Mouse (Mus musculus): ENCODE data around the gene Nlrc3. TPM values are rescaled to one million over a fixed set of nuclear protein-coding genes. Genes with fewer than 3 reads are reported as not detected.
"Not testable (repeated sequence)": the region's sequence is repeated elsewhere in the genome, so short reads cannot be mapped to it uniquely, and the experiment has no call there.

The Nlrc3 gene
- polyA plus RNA-seq, 1 experiment from 2014 or later: 2.0 TPM

DNA sequence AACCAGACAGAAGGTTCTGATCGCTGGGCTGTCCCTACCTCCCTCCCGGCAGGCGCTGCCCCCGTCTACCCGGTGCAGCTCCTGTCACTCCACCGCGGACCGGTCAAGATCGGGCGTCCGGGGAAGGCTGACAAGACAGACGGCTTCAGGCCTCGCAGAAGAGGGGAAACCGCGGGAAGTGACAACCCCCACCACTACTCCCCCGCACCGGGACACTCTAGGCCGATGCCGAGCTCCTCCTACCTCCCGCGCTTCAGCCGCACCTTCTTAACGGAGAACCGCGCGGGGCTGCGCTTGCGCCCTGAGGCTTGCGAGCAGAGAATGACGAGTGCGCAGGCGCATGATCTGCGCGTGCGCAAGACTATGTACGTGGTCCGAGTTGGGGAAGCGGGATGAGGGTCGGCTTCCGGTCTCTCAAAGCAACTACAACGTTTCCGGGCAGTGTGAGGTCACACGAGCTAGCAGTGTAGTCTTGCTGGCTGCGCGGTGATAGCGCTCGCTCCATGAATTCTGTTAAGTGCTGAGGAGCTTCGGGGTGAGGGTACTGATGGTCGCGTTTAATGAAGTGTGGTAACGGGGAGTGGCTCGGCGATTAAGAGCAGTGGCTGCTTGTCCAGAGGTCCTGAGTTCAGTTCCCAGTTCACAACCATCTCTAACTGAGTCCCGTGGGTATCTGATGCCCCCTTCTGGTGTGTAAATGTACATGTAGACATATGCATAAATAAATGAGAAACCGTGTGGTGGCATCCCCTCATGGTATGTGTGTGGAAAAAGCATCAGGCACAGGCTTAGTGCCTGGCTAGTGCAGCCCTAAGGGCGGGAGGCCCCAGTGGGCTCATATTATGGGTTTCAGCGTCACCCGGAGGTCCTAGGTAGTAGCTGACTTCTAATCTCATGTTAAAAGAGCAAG is 27.3 kb upstream of the Nlrc3 start, which contains the start of gene Slx4:
Gene Slx4 (minus strand): TSS at position 282 of the 910 bp plus-strand sequence.
- Histone ChIP-seq H3K9me3 (ENCODE audit: low read depth, low read length) (no peaks in the 10 kb centered on the region), H3K27ac (ENCODE audit: low read depth) (peak within 1 kb of the TSS; percentile 91), H3K36me3 (ENCODE audit: insufficient read depth) (peaks cover 29% of the 10 kb centered on the region), H3K4me2 (peak within 1 kb of the TSS; percentile 65), H3K27me3 (ENCODE audit: insufficient read depth, low read length) (no peaks in the 10 kb centered on the region), H3K9ac (peak within 1 kb of the TSS; percentile 83), H3K4me3 (ENCODE audit: low read depth, low read length) (peak within 1 kb of the TSS; percentile 73), H3K4me1 (ENCODE audit: insufficient read depth) (peaks cover 5% of the 10 kb centered on the region; the same call in 1 of the 2 replicates)
- DNase-seq: peak; percentile 99
- 1% methylated on average over 58 of the region's 58 CpGs for WGBS
- TF ChIP-seq CTCF (IDR thresholded peaks at IDR 0.05; ENCODE audit: low read depth): peak; percentile 62
- ATAC-seq (ENCODE audit: insufficient read depth): peak; percentile 99

DNA sequence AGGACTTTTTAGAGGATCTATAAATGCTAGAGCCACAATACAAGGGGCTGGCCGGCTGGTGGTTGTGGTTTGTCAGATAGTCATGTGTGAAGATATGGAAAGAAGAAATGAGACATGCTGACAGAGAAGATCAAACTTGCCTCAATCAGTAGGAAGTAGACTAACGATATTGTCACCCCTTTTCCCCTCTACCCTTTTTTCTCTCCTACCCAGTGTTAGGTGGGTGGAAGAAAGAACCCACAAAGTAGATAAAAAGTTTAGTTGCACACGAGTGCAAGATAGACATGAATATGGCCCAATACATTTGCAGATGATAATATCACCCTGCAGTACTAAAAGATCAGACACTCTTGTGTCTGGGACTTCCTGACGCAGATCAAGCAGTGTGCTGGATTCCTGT is 12.0 kb upstream of the Nlrc3 start:
- ATAC-seq (ENCODE audit: insufficient read depth): no peak
- Histone ChIP-seq H3K4me1 (ENCODE audit: insufficient read depth) (no peaks in the 10 kb centered on the region), H3K4me3 (ENCODE audit: low read depth, low read length) (no peak overlapping the region), H3K27ac (ENCODE audit: low read depth) (no peak overlapping the region), H3K36me3 (ENCODE audit: insufficient read depth) (peaks cover 92% of the 10 kb centered on the region), H3K27me3 (ENCODE audit: insufficient read depth, low read length) (no peaks in the 10 kb centered on the region), H3K4me2 (no peak overlapping the region), H3K9ac (no peak overlapping the region), H3K9me3 (ENCODE audit: low read depth, low read length) (no peaks in the 10 kb centered on the region)
- no peak for TF ChIP-seq CTCF (IDR thresholded peaks at IDR 0.05; ENCODE audit: low read depth)
- DNase-seq: no peak
- WGBS: 85% methylated on average over 4 of the region's 4 CpGs

DNA sequence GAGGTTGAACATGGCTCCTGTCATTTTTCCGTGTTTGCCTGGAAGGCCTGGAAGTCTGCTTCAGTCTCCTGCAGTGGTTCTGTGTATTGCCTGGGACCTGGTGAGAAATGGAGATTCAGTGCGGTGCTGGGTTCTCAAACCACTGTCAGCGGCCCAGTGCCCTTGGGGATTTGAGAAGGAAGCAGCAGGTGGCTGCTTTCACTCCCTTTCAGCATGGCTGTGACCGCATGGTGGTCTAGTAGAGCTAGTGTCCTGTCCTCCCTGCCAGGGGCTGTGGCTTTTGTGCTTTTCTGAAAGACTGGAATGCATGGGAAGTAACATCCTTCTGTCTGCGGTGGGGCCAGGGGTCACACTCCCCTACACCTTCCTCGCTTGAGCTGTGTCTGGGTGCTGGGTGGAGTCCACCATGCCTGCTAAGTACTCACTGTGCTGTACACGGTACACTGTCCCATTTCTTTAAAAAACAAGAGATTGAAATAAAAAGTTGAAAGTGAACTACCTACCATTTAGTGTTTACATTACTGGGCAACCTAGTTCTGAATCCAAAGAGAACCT is 6.8 kb upstream of the Nlrc3 start:
- no peak for TF ChIP-seq CTCF (IDR thresholded peaks at IDR 0.05; ENCODE audit: low read depth)
- Histone ChIP-seq H3K4me3 (ENCODE audit: low read depth, low read length) (no peak overlapping the region), H3K27ac (ENCODE audit: low read depth) (no peak overlapping the region), H3K9ac (no peak overlapping the region), H3K9me3 (ENCODE audit: low read depth, low read length) (no peaks in the 10 kb centered on the region), H3K27me3 (ENCODE audit: insufficient read depth, low read length) (no peaks in the 10 kb centered on the region), H3K36me3 (ENCODE audit: insufficient read depth) (peaks cover 96% of the 10 kb centered on the region), H3K4me1 (ENCODE audit: insufficient read depth) (no peaks in the 10 kb centered on the region), H3K4me2 (no peak overlapping the region)
- ATAC-seq (ENCODE audit: insufficient read depth) (no peak), DNase-seq (no peak)
- 78% methylated on average over 7 of the region's 7 CpGs for WGBS

DNA sequence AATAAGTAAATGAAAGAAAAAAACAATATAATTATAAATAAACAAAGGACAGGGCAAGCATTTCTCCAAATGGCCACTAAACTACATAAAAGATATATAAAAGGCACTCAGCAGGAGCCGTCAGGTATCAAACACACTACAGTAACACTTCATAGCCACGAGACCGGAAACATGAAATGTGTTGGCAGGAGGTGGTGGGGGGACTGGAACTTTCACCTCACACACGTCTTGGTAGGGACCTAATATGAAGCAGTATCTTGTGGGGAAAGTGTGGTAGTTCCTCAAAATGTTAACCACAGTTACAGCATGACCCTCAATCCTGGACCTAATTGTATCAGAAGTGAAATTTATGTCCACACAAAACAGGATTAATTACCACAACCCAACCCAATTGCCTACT is 5.7 kb upstream of the Nlrc3 start:
- WGBS: 89% methylated on average over 4 of the region's 4 CpGs
- no peak for ATAC-seq (ENCODE audit: insufficient read depth)
- peaks cover 90% of the 10 kb centered on the region for H3K36me3 ChIP-seq (ENCODE audit: insufficient read depth)

DNA sequence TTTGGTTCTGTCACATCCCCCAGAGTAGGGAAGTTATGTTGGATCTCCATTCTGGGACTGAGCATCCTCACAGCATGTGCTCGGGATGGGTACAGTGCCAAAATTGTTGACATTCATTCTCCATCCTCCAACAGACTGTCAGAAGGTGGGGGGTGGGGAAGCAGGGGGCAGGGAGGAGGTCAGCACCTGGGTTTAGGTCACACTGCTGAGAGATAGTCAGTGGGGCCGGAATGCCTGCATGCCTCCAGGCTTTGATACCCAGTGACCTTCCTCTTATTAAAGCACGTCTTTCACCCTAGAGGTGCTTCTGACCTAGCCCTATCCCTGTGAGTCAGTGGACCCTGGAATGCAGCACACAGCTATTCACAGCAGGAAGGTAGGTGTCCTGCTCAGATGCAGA is 280 bp upstream of the Nlrc3 start:
- WGBS: 18% methylated on average over 3 of the region's 3 CpGs
- no peaks in the 10 kb centered on the region for H3K9me3 ChIP-seq (ENCODE audit: low read depth, low read length)
- no peaks in the 10 kb centered on the region for H3K4me1 ChIP-seq (ENCODE audit: insufficient read depth)
- H3K36me3 ChIP-seq (ENCODE audit: insufficient read depth): peaks cover 39% of the 10 kb centered on the region
- no peak overlapping the region for H3K4me2 ChIP-seq
- DNase-seq (no peak), ATAC-seq (ENCODE audit: insufficient read depth) (no peak)
- no peak overlapping the region for H3K27ac ChIP-seq (ENCODE audit: low read depth)
- no peaks in the 10 kb centered on the region for H3K27me3 ChIP-seq (ENCODE audit: insufficient read depth, low read length)
- no peak for TF ChIP-seq CTCF (IDR thresholded peaks at IDR 0.05; ENCODE audit: low read depth)
- H3K9ac ChIP-seq: no peak overlapping the region
- no peak overlapping the region for H3K4me3 ChIP-seq (ENCODE audit: low read depth, low read length)

More for the DNA sequence above, 5.7 kb upstream of the Nlrc3 start:
- no peak overlapping the region for H3K27ac ChIP-seq (ENCODE audit: low read depth)
- H3K9me3 ChIP-seq (ENCODE audit: low read depth, low read length): no peaks in the 10 kb centered on the region
- H3K27me3 ChIP-seq (ENCODE audit: insufficient read depth, low read length): no peaks in the 10 kb centered on the region
- no peak overlapping the region for H3K9ac ChIP-seq
- H3K4me2 ChIP-seq: no peak overlapping the region
- no peaks in the 10 kb centered on the region for H3K4me1 ChIP-seq (ENCODE audit: insufficient read depth)
- H3K4me3 ChIP-seq (ENCODE audit: low read depth, low read length): no peak overlapping the region
- no peak for DNase-seq
- TF ChIP-seq CTCF (IDR thresholded peaks at IDR 0.05; ENCODE audit: low read depth): no peak

DNA sequence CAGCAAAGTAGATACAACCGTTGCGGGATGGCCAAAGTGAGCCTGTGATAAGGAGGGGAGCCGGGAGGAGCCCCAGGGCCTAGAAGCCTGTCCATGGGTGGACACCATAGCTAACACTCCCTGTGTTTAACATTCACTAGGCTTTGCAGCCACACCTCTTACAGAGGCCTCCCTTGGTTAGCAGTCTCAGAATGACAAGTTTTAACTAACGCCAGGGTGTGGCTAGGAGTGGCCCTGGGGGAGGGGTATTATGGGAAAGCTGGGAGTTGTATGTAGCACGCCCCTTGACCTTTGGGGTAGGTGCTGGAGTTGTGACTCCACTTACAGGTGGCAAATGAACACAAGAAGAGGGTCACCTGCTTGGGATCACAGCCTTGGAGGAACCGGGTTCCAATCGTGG is 774 bp downstream of the Nlrc3 start:
- 74% methylated on average over 7 of the region's 7 CpGs for WGBS
- no peak for ATAC-seq (ENCODE audit: insufficient read depth)

DNA sequence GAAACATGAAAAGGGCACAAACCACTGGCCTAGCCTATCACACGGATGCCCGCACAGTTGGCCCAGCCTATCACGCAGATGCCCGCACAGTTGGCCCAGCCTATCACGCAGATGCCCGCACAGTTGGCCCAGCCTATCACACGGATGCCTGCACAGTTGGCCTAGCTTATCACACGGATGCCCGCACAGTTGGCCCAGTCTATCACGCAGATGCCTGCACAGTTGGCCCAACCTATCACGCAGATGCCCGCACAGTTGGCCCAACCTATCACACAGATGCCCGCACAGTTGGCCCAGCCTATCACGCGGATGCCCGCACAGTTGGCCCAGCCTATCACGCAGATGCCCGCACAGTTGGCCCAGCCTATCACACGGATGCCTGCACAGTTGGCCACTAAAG is 2.0 kb downstream of the Nlrc3 start:
- H3K4me2 ChIP-seq; H3K27ac ChIP-seq (ENCODE audit: low read depth); H3K4me1 ChIP-seq (ENCODE audit: insufficient read depth); H3K9ac ChIP-seq; DNase-seq; ATAC-seq (ENCODE audit: insufficient read depth); H3K9me3 ChIP-seq (ENCODE audit: low read depth, low read length); H3K4me3 ChIP-seq (ENCODE audit: low read depth, low read length); H3K27me3 ChIP-seq (ENCODE audit: insufficient read depth, low read length): not testable (repeated sequence)
- WGBS: 91% methylated on average over 19 of the region's 19 CpGs
- H3K36me3 ChIP-seq (ENCODE audit: insufficient read depth): peaks cover 16% of the 10 kb centered on the region

More for the DNA sequence above, 774 bp downstream of the Nlrc3 start:
- Histone ChIP-seq H3K4me3 (ENCODE audit: low read depth, low read length) (no peak overlapping the region), H3K4me1 (ENCODE audit: insufficient read depth) (no peaks in the 10 kb centered on the region), H3K4me2 (peak overlapping the region; percentile 23; the same call in 1 of the 2 replicates), H3K27me3 (ENCODE audit: insufficient read depth, low read length) (no peaks in the 10 kb centered on the region), H3K36me3 (ENCODE audit: insufficient read depth) (peaks cover 28% of the 10 kb centered on the region), H3K9me3 (ENCODE audit: low read depth, low read length) (no peaks in the 10 kb centered on the region), H3K9ac (no peak overlapping the region), H3K27ac (ENCODE audit: low read depth) (no peak overlapping the region)
- no peak for TF ChIP-seq CTCF (IDR thresholded peaks at IDR 0.05; ENCODE audit: low read depth)
- no peak for DNase-seq

All from lung, embryonic 14.5 days (tissue).